Mouse (Mus musculus) midbrain, embryonic 11.5 days (tissue): ENCODE results near the gene Zfp580. TPM values are rescaled to one million over a fixed set of nuclear protein-coding genes. Genes with fewer than 3 reads are reported as not detected.
"Not testable (repeated sequence)": the region's sequence is repeated elsewhere in the genome, so short reads cannot be mapped to it uniquely, and the experiment has no call there.

Source experiments
- ATAC-seq: fragments of 200-750 bp; cut with Nextera tagmentation; 2 replicates; pipeline ENCODE4 v1.8.0; 2017; ENCODE audit warnings: moderate TSS enrichment, moderate library complexity; ENCODE audit not compliant: low FRiP score
- DNase-seq: peaks from one replicate; pipeline ENCODE4 v3.0.0; 2015; ENCODE audit warnings: low spot score; ENCODE audit errors: missing footprints
- H3K27ac ChIP-seq: fragments of 300-500 bp; sonication (generic); 2 replicates; pipeline ENCODE4 v1.5.1; 2014; ENCODE audit warnings: low read depth, low read length
- H3K27me3 ChIP-seq: fragments of 300-500 bp; sonication (generic); 2 replicates; pipeline ENCODE4 v1.6.1; 2014; ENCODE audit warnings: mild to moderate bottlenecking, low read length, moderate library complexity, mixed read lengths; ENCODE audit not compliant: control insufficient read depth, insufficient read depth
- H3K36me3 ChIP-seq: fragments of 300-500 bp; sonication (generic); 2 replicates; pipeline ENCODE4 v1.6.1; 2014; ENCODE audit warnings: mild to moderate bottlenecking, low read length, moderate library complexity, mixed read lengths; ENCODE audit not compliant: control insufficient read depth, insufficient read depth
- H3K4me1 ChIP-seq: fragments of 300-500 bp; sonication (generic); 2 replicates; pipeline ENCODE4 v1.6.1; 2014; ENCODE audit warnings: low read length; ENCODE audit not compliant: control insufficient read depth, insufficient read depth
- H3K4me2 ChIP-seq: fragments of 300-500 bp; sonication (generic); 2 replicates; pipeline ENCODE4 v1.6.1; 2014; ENCODE audit warnings: mild to moderate bottlenecking, moderate library complexity
- H3K4me3 ChIP-seq: fragments of 300-500 bp; sonication (generic); 2 replicates; pipeline ENCODE4 v1.5.1; 2014; ENCODE audit warnings: low read depth, low read length
- H3K9ac ChIP-seq: fragments of 300-500 bp; sonication (generic); 2 replicates; pipeline ENCODE4 v1.6.1; 2014; ENCODE audit warnings: low read length
- H3K9me3 ChIP-seq: fragments of 300-500 bp; sonication (generic); 2 replicates; pipeline ENCODE4 v1.6.1; 2016; ENCODE audit warnings: low read length; ENCODE audit not compliant: control insufficient read depth
- WGBS: fragments of 180-500 bp; shearing (Covaris S2); extraction: QIAGEN DNeasy Blood & Tissue Kit; methylation state at CpG from one replicate; pipeline ENCODE4 v1.1.7; 2014; 5-methylcytosine and 5-hydroxymethylcytosine counted together
- polyA plus RNA-seq: library from polyadenylated mRNA; unstranded; fragments of >200 nt; fragmentation: Nextera tagmentation; extraction: Ambion mirVana; gene quantifications from 2 replicates; pipeline ENCODE4 v1.2.1, GENCODE M21; 2014

Zfp580 gene
- polyA plus RNA-seq, 1 experiment from 2014 or later = 47.6 TPM

DNA sequence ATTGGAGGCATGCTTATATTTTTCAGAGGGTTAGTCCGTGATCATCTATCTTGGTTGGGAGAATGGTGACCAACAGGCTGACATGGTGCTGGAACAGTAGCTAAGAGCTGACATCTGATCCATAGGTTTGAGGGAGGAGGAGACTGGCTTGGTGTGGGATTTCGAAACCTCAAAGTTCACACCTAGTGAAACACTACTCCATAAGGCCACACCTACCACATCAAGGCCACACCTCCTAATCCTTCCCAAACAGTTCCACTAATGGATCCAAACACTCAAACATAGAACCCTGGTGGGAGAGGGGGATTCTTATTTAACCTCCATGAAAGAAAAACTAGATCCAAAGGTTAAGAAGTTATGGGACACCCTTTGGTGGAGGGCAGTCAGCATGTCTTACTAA, 34.4 kb upstream of the Zfp580 start:
- Histone ChIP-seq H3K36me3 (peaks cover 5% of the 10 kb centered on the region; the same call in 1 of the 2 replicates), H3K27me3 (no peaks in the 10 kb centered on the region), H3K9ac (no peak overlapping the region), H3K4me1 (peaks cover 8% of the 10 kb centered on the region; the same call in 1 of the 2 replicates), H3K4me2 (no peak overlapping the region), H3K4me3 (no peak overlapping the region), H3K9me3 (no peaks in the 10 kb centered on the region), H3K27ac (no peak overlapping the region)
- no peak for DNase-seq
- 97% methylated on average over 2 of the region's 2 CpGs for WGBS
- ATAC-seq = no peak

DNA sequence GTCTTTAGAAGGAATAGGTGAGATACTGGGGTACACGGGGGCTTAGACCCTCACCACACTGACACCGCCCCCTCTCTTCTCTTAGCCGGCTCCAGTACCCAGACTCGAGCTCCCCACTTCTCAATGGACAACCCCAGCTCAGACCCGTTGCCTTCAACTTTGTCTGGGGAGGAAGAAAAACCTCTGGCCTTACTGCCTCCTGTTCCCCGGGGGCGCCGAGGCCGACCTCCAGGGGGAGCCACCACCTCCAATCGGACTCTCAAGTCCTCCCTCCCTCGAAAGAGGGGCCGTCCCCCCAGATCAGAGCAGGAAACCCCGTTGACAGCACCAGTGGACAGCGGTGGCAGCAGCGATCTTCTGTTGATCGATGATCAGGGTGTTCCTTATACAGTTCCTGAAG, 34.0 kb upstream of the Zfp580 start:
- Histone ChIP-seq H3K4me1 (peaks cover 8% of the 10 kb centered on the region; the same call in 1 of the 2 replicates), H3K9me3 (no peaks in the 10 kb centered on the region), H3K27me3 (no peaks in the 10 kb centered on the region), H3K36me3 (peaks cover 4% of the 10 kb centered on the region; the same call in 1 of the 2 replicates), H3K9ac (no peak overlapping the region), H3K4me2 (no peak overlapping the region), H3K27ac (no peak overlapping the region), H3K4me3 (no peak overlapping the region)
- 90% methylated on average over 16 of the region's 16 CpGs for WGBS
- DNase-seq = no peak
- ATAC-seq = no peak

DNA sequence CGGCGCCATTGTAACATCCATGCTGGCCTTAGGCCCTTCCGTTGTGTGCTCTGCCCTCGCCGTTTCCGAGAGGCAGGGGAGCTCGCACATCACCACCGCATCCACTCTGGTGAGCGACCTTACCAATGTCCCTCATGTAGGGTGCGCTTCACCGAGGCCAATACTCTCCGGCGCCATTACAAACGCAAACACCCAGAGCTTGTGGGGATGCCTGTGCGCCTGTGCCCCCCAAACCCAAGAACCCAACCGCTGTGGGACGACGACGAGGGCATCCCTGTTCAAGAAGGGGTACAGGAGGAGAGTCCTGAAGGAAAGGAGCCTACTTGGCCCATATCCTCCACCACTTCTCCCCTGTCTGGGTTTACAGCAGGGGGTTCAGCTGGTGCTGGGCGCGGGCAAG, 33.4 kb upstream of the Zfp580 start:
- DNase-seq = no peak
- no peak for ATAC-seq
- 95% methylated on average over 21 of the region's 21 CpGs for WGBS

DNA sequence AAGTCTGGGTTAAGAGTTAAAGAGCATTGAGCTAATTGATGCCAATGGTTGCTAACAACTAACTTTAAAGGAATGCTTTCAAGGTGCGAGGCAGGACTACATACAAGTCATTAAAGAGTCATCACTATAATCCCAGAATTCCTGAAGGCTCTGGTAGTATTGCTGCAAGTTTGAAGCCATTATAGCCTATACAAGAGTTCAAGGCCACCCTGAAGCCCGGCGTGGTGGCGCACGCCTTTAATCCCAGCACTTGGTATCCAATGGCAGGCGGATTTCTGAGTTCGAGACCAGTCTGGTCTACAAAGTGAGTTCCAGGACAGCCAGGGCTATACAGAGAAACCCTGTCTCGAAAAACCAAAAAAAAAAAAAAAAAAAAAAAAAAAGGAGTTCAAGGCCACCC, 31.8 kb upstream of the Zfp580 start:
- DNase-seq = peak; percentile 79
- H3K27me3 ChIP-seq, H3K4me1 ChIP-seq, H3K9me3 ChIP-seq, ATAC-seq, H3K36me3 ChIP-seq: not testable (repeated sequence)
- Histone ChIP-seq H3K4me3 (peak overlapping the region; percentile 87), H3K27ac (peak overlapping the region; percentile 60; the same call in 1 of the 2 replicates), H3K9ac (peak overlapping the region; percentile 98; the same call in 1 of the 2 replicates), H3K4me2 (peak overlapping the region; percentile 83)
- 37% methylated on average over 8 of the region's 8 CpGs for WGBS

More for the DNA sequence above, 33.4 kb upstream of the Zfp580 start:
- Histone ChIP-seq H3K4me2 (no peak overlapping the region), H3K4me3 (no peak overlapping the region), H3K27me3 (no peaks in the 10 kb centered on the region), H3K36me3 (no peaks in the 10 kb centered on the region; the same call in 1 of the 2 replicates), H3K27ac (no peak overlapping the region), H3K9ac (no peak overlapping the region), H3K4me1 (peaks cover 8% of the 10 kb centered on the region; the same call in 1 of the 2 replicates), H3K9me3 (no peaks in the 10 kb centered on the region)

DNA sequence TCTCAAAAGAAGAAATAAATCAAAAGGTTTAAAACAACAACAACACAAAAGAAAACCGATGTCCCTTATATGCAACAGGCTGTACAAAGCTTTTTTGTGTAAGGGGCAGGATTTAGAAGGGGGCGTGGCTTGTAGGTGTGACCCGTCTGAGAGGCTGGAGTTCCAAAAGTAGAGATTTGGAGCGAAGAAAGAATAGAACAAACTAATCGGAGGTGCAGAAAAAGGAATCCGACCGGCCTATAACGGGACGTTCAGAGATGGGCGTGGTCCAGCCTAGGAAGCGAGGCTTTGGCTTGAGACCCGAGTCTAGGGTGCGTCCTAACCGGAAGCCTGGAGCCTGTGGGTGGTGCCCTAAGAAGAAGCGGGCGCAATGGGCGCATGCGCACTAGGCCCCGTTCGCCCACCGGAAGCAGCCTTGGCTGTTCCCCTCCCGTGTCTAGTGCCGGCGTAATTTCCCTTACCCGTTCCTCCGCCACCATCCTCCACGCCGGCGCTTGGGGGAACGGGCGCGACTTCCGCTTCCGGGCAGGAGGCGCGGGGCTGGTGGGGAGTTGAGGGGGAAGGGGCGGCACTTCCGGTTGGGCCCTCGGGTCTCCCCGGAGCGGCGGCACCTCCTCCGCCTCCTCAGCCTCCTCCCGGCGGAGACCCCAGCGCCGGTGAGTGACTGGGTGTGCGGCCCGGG, 31.2 kb upstream of the Zfp580 start, which contains the start of the genes Zfp865 and Ccdc106:
TSS of gene Zfp865 (plus strand) at position 377 of the 682 bp plus-strand sequence.
TSS of gene Ccdc106 (plus strand) at position 554 of the 682 bp plus-strand sequence.
- Histone ChIP-seq H3K27ac (peak within 1 kb of the TSS; percentile 85), H3K27me3 (no peaks in the 10 kb centered on the region), H3K4me2 (peak within 1 kb of the TSS; percentile 83), H3K9ac (peak within 1 kb of the TSS; percentile 98), H3K4me3 (peak within 1 kb of the TSS; percentile 87), H3K36me3 (no peaks in the 10 kb centered on the region; the same call in 1 of the 2 replicates), H3K4me1 (peaks cover 8% of the 10 kb centered on the region; the same call in 1 of the 2 replicates), H3K9me3 (no peaks in the 10 kb centered on the region)
- DNase-seq (peak; percentile 100), ATAC-seq (peak; percentile 89)
- under 1% methylated on average over 49 of the region's 49 CpGs for WGBS

DNA sequence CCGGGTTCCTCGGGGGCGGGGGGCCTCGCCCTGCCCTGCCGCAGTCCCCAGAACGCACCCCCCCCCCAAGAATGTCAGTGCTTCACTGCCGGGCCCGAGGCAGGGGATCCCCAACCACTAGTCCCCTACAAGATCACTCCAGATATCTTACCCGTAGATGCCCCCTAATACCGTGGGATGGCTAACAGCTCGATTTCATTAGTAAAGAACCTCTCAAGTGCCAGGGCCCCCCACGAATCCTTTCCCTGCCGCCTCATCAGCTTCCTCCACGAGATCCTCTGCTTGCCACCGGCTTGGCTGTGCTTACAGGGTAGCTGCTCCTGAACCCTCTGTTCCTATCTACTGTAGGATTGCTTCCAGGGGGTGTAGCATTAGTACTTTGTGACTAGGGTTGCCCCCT, 30.7 kb upstream of the Zfp580 start:
- H3K27me3 ChIP-seq = no peaks in the 10 kb centered on the region
- peak overlapping the region; percentile 85 for H3K27ac ChIP-seq
- peaks cover 8% of the 10 kb centered on the region; the same call in 1 of the 2 replicates for H3K4me1 ChIP-seq
- H3K9me3 ChIP-seq = no peaks in the 10 kb centered on the region
- H3K36me3 ChIP-seq = no peaks in the 10 kb centered on the region; the same call in 1 of the 2 replicates
- peak overlapping the region; percentile 83 for H3K4me2 ChIP-seq
- peak overlapping the region; percentile 98 for H3K9ac ChIP-seq
- peak overlapping the region; percentile 87 for H3K4me3 ChIP-seq
- ATAC-seq = peak; percentile 5; the same call in 1 of the 2 replicates
- no peak for DNase-seq
- WGBS = 0% methylated on average over 15 of the region's 15 CpGs

DNA sequence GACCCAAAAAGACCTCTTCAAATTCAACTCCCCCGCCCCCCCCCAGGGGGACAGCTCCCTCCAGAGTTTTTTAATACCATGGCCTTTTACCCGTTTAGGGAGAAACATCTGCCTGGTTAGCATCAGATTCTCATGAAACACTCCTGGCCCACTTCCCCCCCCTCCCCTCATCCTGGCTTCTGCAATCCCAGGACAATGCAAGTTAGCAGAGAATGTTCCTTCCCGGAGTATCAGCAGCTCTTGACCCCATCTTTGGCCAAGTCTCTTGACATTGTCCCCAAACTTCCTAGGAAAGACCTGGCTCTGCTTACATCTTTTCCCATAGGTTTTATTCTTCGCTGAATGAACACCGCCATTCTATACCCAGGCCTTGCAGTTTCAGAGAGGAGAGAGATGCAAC, 30.1 kb upstream of the Zfp580 start:
- Histone ChIP-seq H3K9me3 (no peaks in the 10 kb centered on the region), H3K4me3 (peak overlapping the region; percentile 87), H3K4me1 (peaks cover 8% of the 10 kb centered on the region; the same call in 1 of the 2 replicates), H3K9ac (peak overlapping the region; percentile 98), H3K27ac (no peak overlapping the region), H3K4me2 (peak overlapping the region; percentile 83), H3K36me3 (no peaks in the 10 kb centered on the region; the same call in 1 of the 2 replicates), H3K27me3 (no peaks in the 10 kb centered on the region)
- DNase-seq = peak; percentile 82
- ATAC-seq = no peak
- 46% methylated on average over 5 of the region's 5 CpGs for WGBS

DNA sequence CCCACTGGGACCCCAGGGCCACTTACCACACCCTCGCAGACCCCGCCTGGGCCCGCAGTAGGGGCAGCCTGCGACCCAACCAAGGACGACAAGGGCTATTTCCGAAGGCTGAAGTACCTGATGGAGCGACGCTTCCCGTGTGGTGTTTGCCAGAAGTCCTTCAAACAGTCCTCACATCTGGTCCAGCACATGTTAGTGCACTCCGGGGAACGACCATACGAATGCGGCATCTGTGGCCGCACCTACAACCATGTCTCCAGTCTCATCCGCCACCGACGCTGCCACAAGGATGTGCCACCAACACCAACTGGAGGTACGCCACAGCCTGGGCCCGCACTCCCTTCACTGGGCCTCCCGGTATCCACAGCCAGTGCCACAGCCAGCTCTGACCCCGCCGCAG, 21.8 kb upstream of the Zfp580 start:
- DNase-seq (no peak), ATAC-seq (0 out of 2 replicates have a peak, but pooled peaks have one; percentile 7)
- peaks cover 59% of the 10 kb centered on the region for H3K36me3 ChIP-seq
- H3K27me3 ChIP-seq = no peaks in the 10 kb centered on the region
- peaks cover 28% of the 10 kb centered on the region for H3K9me3 ChIP-seq
- H3K4me3 ChIP-seq = no peak overlapping the region
- no peak overlapping the region for H3K27ac ChIP-seq
- WGBS = 95% methylated on average over 22 of the region's 22 CpGs
- H3K4me2 ChIP-seq = no peak overlapping the region
- no peak overlapping the region for H3K9ac ChIP-seq
- H3K4me1 ChIP-seq = no peaks in the 10 kb centered on the region

DNA sequence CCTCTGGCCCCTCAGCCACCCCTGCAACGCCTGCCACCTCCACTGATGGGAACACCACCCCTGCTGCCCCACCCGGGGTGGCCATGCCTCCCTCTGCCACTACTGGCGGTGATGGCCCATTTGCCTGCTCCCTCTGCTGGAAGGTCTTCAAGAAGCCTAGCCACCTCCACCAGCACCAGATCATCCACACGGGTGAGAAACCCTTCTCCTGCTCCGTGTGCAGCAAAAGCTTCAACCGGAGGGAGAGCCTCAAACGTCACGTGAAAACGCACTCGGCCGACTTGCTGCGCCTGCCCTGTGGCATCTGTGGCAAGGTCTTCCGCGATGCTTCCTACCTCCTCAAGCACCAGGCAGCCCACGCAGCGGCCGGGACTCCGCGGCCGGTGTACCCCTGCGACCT, 21.4 kb upstream of the Zfp580 start:
- Histone ChIP-seq H3K4me3 (no peak overlapping the region), H3K27ac (no peak overlapping the region), H3K4me1 (no peaks in the 10 kb centered on the region), H3K27me3 (no peaks in the 10 kb centered on the region), H3K9me3 (peaks cover 28% of the 10 kb centered on the region), H3K4me2 (no peak overlapping the region), H3K9ac (no peak overlapping the region), H3K36me3 (peaks cover 62% of the 10 kb centered on the region)
- DNase-seq = no peak
- ATAC-seq = no peak
- WGBS = 95% methylated on average over 21 of the region's 21 CpGs
